Mouse (Mus musculus): ENCODE measurements around the gene Fmo9. TPM values are rescaled to one million over a fixed set of nuclear protein-coding genes. Genes with fewer than 3 reads are reported as not detected.

Gene Fmo9
- polyA plus RNA-seq (2016; fragmentation: Nextera tagmentation; extraction: Ambion mirVana), result not detected in 2 replicates

DNA sequence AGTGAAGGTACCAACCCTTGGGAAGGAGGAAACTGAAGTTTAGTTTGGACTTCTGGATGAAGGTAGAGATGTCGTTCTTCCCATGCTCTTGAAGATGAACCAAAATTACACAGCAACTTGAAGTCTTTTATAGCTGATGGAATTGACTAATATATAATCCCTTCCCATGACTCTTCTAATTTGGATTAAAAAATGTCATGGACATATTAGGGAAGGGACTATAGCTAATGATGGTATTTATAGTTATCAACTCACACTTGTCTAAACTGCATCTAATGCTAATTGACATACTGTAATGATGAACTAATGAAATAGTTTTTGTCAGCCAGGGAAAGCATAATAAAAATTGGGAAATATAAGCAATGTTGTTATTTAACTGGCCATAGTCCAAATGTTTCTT is at the start of gene Fmo9:
Gene Fmo9, minus strand, starts transcription at position 101 of the 400 bp plus-strand sequence.
- H3K4me1 ChIP-seq (replicated peaks), result no peaks in the 10 kb centered on the region
- H3K4me2 ChIP-seq, result no peak within 1 kb of the TSS
- H3K9ac ChIP-seq, result no peak within 1 kb of the TSS
- 0 out of 2 replicates have a peak, but pooled peaks cover 3% of the 10 kb centered on the region for H3K9me3 ChIP-seq (replicated peaks)
- H3K4me3 ChIP-seq, result no peak within 1 kb of the TSS
- no peak for ATAC-seq (ENCODE audit: insufficient number of reproducible peaks, low FRiP score)
- WGBS, result 71% methylated on average over 1 of the region's 1 CpGs
- H3K36me3 ChIP-seq, result no peaks in the 10 kb centered on the region
- no peak within 1 kb of the TSS for H3K27ac ChIP-seq (ENCODE audit: poor library complexity, severe bottlenecking)
- H3K27me3 ChIP-seq (replicated peaks), result no peaks in the 10 kb centered on the region

DNA sequence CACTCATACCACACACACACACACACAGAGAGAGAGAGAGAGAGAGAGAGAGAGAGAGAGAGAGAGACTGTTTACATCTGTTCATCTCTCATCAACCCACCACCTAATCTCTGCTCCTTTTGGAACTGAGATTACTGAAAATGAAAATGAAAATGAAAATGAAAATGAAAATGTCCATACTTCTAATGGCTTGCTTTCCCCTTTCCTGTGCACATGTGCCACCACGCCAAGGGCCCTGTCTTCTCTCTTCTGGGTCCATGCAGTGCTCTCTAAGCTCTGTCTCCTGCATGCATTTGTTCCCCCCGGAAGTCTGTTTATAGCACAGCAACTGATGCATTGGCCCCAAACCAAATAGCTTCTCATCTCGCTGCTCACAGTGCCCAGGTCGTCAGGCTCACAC is 49.2 kb upstream of the Fmo9 start:
- Histone ChIP-seq H3K27ac (ENCODE audit: poor library complexity, severe bottlenecking) (no peak overlapping the region), H3K9ac (no peak overlapping the region), H3K27me3 (replicated peaks) (no peaks in the 10 kb centered on the region), H3K4me1 (replicated peaks) (no peaks in the 10 kb centered on the region), H3K4me2 (no peak overlapping the region), H3K36me3 (no peaks in the 10 kb centered on the region), H3K9me3 (replicated peaks) (no peaks in the 10 kb centered on the region), H3K4me3 (no peak overlapping the region)
- ATAC-seq (ENCODE audit: insufficient number of reproducible peaks, low FRiP score), result no peak
- 73% methylated on average over 4 of the region's 4 CpGs for WGBS

DNA sequence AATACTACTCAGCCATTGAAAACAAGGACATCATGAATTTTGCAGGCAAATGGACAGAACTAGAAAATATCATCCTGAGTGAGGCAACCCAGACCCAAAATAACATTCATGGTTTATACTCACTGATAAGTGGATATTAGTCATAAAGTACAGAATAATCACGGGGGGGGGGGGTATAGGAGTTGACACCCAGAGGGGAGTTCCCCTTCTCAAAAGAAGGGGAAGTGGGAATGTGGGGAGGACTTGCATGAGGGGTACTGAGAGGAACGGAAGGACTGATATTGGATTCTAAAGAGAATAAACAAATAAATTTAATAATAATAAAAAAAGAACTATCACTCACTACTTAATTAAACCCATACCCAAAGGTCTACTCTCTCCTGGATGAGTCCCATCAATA is 48.6 kb upstream of the Fmo9 start:
- Histone ChIP-seq H3K27me3 (replicated peaks) (no peaks in the 10 kb centered on the region), H3K9me3 (replicated peaks) (no peaks in the 10 kb centered on the region), H3K4me1 (replicated peaks) (no peaks in the 10 kb centered on the region), H3K36me3 (no peaks in the 10 kb centered on the region), H3K9ac (no peak overlapping the region), H3K4me3 (no peak overlapping the region), H3K27ac (ENCODE audit: poor library complexity, severe bottlenecking) (no peak overlapping the region), H3K4me2 (no peak overlapping the region)
- ATAC-seq (ENCODE audit: insufficient number of reproducible peaks, low FRiP score), result no peak
- WGBS, result 66% methylated on average over 2 of the region's 2 CpGs

DNA sequence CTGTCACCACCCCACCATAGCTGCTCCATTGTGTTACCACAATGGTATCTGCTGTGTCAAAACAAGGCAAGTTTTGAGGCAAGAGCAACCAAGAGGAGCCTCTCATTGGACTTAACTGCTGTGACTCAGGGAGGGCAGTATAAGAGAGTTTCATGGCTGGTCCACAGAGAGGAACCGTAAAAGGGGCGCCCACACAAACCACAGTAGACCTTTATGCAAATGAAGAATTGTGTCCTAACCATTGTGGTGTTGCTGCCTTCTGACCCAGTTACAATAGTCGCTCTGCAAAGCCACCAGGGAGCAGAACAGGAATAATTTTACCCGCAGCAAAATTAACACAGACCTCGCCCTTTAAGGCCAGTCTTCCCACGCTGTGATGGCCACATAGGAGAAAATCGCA is 29.2 kb upstream of the Fmo9 start:
- H3K9ac ChIP-seq, result no peak overlapping the region
- H3K27ac ChIP-seq (ENCODE audit: poor library complexity, severe bottlenecking), result no peak overlapping the region
- no peaks in the 10 kb centered on the region for H3K27me3 ChIP-seq (replicated peaks)
- no peak overlapping the region for H3K4me2 ChIP-seq
- peaks cover 6% of the 10 kb centered on the region; the same call in 1 of the 2 replicates for H3K9me3 ChIP-seq (replicated peaks)
- H3K4me3 ChIP-seq, result no peak overlapping the region
- no peaks in the 10 kb centered on the region for H3K36me3 ChIP-seq
- H3K4me1 ChIP-seq (replicated peaks), result no peaks in the 10 kb centered on the region
- 86% methylated on average over 7 of the region's 7 CpGs for WGBS
- ATAC-seq (ENCODE audit: insufficient number of reproducible peaks, low FRiP score), result no peak

DNA sequence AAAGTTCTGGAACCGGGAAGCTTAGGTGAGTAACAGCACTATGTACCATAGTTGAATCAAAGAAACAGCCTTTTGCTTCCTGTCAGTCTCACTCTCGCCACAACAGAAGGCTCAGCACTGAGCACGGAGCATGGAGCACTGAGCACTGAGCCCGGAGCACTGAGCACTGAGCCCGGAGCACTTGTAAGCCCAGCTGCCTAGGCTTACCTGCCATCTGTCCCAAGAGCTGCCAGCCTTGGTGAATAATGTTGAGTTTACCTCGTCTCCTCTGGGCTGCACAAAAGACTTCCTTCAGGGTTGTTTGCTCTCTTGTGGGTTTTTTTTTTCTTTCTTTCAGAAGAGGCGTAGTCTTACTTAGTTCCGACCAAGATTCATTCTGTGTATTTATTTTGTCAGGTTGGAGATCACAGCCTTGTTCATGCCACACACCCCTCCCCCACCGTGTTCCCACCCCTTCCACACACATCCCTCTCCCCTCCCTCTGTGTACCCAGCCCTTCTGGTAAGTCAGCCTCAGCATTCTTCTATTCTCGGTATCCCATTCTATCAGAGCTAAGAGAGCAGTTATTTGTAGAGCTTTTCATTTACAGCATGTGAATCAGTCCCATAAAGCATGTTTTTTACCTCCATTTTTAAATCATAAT is 20.7 kb upstream of the Fmo9 start:
- H3K4me3 ChIP-seq, result no peak overlapping the region
- H3K36me3 ChIP-seq, result no peaks in the 10 kb centered on the region
- no peak overlapping the region for H3K27ac ChIP-seq (ENCODE audit: poor library complexity, severe bottlenecking)
- H3K4me2 ChIP-seq, result no peak overlapping the region
- H3K4me1 ChIP-seq (replicated peaks), result no peaks in the 10 kb centered on the region
- WGBS, result 75% methylated on average over 10 of the region's 10 CpGs
- no peaks in the 10 kb centered on the region for H3K27me3 ChIP-seq (replicated peaks)
- H3K9ac ChIP-seq, result no peak overlapping the region
- no peak for ATAC-seq (ENCODE audit: insufficient number of reproducible peaks, low FRiP score)
- H3K9me3 ChIP-seq (replicated peaks), result no peaks in the 10 kb centered on the region

DNA sequence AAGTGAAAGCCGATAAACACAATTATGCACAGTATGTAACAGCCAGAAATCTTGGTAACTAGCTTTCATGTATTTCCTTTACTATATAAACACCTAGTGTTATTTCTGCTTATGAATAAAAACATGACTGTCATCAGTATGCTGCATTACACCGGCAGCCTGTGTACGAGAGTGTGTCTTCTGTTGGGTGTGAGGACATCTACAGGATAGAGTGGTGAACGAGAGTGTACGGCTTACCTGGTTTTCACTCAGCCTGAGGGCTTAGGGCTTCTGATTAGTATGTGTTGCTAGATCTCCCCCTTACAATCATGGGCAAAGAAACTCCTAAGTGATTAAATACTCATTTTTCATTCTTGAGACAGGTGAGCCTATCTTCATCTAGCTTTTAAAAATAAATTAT is 12.4 kb downstream of the Fmo9 start:
- Histone ChIP-seq H3K27ac (ENCODE audit: poor library complexity, severe bottlenecking) (no peak overlapping the region), H3K9me3 (replicated peaks) (peaks cover 2% of the 10 kb centered on the region; the same call in 1 of the 2 replicates), H3K9ac (no peak overlapping the region), H3K4me3 (no peak overlapping the region), H3K36me3 (no peaks in the 10 kb centered on the region), H3K4me2 (no peak overlapping the region), H3K4me1 (replicated peaks) (no peaks in the 10 kb centered on the region), H3K27me3 (replicated peaks) (no peaks in the 10 kb centered on the region)
- ATAC-seq (ENCODE audit: insufficient number of reproducible peaks, low FRiP score), result no peak
- 84% methylated on average over 5 of the region's 5 CpGs for WGBS

DNA sequence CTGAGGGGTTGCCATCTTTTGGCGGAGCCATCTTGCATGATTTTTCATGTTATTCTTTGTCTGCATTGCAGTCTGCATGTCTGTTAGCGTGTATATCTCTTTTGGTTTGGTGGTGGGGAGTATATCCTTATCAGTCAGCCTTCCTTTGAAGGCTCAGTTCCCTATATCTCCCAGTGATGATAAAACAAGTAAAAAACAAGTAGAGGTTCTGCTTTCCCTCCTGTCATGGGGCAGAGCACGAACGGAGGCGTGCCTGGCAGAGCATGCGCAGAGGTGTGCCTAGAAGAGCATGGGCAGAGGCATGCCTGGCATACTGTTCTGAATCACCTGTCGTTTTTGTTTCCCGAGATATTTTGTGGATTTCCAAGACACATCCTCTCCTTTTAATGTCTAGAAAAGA is 20.8 kb downstream of the Fmo9 start:
- no peak for ATAC-seq (ENCODE audit: insufficient number of reproducible peaks, low FRiP score)
- H3K9ac ChIP-seq, result no peak overlapping the region
- H3K4me2 ChIP-seq, result no peak overlapping the region
- H3K4me1 ChIP-seq (replicated peaks), result no peaks in the 10 kb centered on the region
- 0 out of 2 replicates have a peak, but pooled peaks cover 2% of the 10 kb centered on the region for H3K9me3 ChIP-seq (replicated peaks)
- H3K27ac ChIP-seq (ENCODE audit: poor library complexity, severe bottlenecking), result no peak overlapping the region
- H3K27me3 ChIP-seq (replicated peaks), result no peaks in the 10 kb centered on the region
- no peak overlapping the region for H3K4me3 ChIP-seq
- 65% methylated on average over 8 of the region's 8 CpGs for WGBS
- no peaks in the 10 kb centered on the region for H3K36me3 ChIP-seq

DNA sequence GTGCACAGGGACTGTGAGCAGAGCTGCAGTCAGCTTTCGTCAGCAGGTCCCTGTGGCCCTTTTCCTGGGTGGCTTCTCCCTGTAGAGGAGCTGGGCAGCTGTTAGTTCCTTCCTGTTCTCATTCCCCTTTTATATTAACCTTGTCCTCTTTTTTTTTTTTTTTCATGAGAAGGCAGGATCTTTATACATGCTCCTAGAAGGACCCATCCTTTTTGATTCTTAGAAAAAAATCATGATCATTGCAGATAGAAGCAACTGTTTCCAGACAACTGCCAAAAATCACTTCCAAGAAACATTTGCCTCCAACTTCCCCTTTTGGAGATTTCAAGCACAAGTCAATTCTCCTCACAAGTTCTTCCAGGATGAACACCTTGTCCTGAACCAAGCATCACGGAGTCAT is 34.1 kb downstream of the Fmo9 start, which contains the start of gene Gm4847:
Gene Gm4847, minus strand, starts transcription at position 101 of the 400 bp plus-strand sequence.
- Histone ChIP-seq H3K4me2 (no peak within 1 kb of the TSS), H3K9me3 (replicated peaks) (peaks cover 2% of the 10 kb centered on the region), H3K27me3 (replicated peaks) (no peaks in the 10 kb centered on the region), H3K4me1 (replicated peaks) (no peaks in the 10 kb centered on the region), H3K27ac (ENCODE audit: poor library complexity, severe bottlenecking) (no peak within 1 kb of the TSS), H3K9ac (no peak within 1 kb of the TSS), H3K36me3 (no peaks in the 10 kb centered on the region), H3K4me3 (no peak within 1 kb of the TSS)
- WGBS, result 79% methylated on average over 2 of the region's 2 CpGs
- ATAC-seq (ENCODE audit: insufficient number of reproducible peaks, low FRiP score), result no peak

Small RNAs within 50 kb of the gene (microRNA-seq; reads per million reads assigned to microRNA genes)
- gene Gm22992, result not detected

Other genes with a start within 250 kb of the Fmo9 start
- gene Gm4846, start 184.3 kb downstream of the Fmo9 start, polyA plus RNA-seq (2016; fragmentation: Nextera tagmentation; extraction: Ambion mirVana), result not detected in 2 replicates
- not detected in 2 replicates for gene Gm4847, start 34.2 kb downstream of the Fmo9 start, polyA plus RNA-seq (2016; fragmentation: Nextera tagmentation; extraction: Ambion mirVana)

Measured in heart, embryonic 12.5 days (tissue).